Mouse (Mus musculus): Measurements from ENCODE around the gene Map1s.

- 0 out of 2 replicates have a peak, but pooled peaks have one; percentile 3 for TF ChIP-seq CTCF (IDR thresholded peaks at IDR 0.05; ENCODE audit: insufficient read depth, low read length)
- TF ChIP-seq POLR2A (IDR thresholded peaks at IDR 0.05; ENCODE audit: borderline replicate concordance, extremely low read depth, low read depth, low read length), result no peak
Observed at GRCm38 (mm10) chr8:70941478-70941877, 35.7 kb downstream of the Map1s start.

Measured in lung, adult 2 months (tissue).